Mouse (Mus musculus) heart, adult 9 months (tissue): ENCODE data around the gene Ugt1a8.

Source experiments
- DNase-seq, 2 experiments: peaks; one replicate each; pipeline ENCODE4 v3.0.0; 2022; ENCODE audit warnings: low spot score in 2 of 2

Ugt1a8 gene

DNA sequence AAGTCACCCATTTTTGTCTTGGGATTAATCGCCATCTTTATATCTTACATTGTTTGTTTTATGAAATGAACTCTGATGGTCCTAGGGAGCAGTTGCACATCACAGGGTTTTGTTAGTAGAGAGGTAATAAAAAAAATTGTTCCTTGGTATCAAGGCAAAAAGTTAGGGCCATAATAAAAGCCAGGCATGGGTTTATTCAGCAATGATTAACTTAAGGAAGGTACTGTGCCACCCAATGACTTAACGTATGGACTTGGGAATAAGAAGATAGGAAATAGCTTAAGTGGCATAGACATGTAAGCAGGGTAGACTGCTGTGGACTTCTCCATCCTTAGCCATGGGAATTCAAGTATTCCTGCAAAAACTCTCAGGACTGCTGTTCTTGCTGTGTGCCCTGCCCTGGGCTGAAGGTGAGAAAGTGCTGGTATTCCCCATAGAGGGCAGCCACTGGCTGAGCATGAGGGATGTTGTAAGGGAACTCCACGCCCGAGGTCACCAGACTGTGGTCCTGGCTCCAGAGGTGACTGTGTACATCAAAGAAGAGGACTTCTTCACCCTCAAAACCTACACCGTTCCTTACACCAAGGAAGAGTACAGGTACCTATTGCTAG, 98.8 kb downstream of the Ugt1a8 start:
- no peak for DNase-seq

DNA sequence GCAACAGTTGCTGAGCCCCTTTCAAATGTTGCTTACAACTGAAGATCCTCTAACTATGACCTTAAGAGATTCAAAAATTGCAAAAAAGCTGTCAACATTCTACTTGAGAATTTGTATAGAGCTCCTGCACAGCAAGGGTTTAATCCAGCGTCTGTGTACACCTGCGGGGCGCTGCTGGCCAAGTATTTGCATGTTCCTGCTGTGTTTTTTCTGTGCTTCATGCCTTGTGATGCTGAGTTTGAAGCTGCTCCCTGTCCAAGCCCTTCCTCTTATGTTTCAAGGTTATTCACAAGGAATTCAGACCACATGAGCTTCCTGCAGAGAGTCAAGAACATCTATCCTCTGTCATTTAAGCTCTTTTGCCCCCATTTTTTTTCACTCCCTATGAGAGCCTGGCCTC, 104.5 kb downstream of the Ugt1a8 start:
- DNase-seq, result no peak

DNA sequence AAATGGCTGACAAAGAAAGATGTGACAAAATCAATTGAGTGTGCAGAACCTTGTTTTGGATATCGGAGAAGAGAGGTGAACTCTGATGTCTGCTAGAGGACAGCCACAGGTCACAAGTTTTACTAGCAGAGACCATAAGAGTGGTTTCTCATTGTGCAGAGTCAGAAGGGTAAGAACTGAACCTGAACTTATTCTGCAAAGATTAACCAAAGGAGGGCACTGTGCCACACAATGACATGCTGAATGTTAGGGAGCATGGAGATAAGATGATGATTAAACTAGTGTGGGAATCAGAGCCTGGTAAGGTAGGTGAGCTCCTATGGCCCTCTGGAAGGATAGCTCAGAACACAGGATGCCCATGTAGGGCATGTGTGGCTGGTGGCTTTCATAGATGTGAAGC, 108.1 kb downstream of the Ugt1a8 start:
- no peak for DNase-seq

DNA sequence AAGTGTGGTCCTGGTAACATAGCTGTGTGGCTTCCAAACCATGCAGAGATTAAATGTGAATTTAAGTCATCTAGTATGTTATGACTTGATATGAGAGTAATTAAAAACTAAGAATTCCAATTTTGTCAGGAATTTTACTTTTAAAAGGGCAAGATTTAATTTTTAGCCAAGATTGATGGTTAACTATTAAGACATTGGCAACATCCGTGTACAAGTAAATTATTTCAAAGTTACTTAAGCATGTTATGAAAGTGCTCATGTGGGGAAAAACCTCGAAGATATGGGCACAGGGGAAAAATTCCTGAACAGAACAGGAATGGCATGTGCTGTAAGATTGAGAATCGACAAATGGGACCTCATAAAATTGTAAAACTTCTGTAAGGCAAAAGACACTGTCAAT, 109.8 kb downstream of the Ugt1a8 start:
- DNase-seq, result no peak

DNA sequence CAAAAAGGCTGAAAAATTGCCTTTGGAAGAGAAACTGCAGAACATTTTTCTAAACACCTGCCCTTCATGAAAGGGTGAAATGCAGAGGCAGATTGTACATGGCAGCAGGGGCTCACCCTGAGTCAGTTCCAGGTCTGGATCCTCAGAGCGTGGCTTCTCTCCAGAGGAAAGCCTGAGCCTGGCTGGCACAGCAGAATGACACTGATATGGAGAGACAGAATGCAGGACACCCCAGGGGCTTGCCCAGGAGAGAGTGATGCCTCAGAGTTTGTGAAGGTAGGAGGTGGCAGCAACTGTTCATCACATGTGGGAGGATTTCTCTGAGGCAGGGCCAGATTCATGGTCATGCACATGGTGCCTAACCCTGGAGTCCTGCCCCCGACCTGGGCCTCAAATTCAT, 112.4 kb downstream of the Ugt1a8 start:
- DNase-seq, result no peak

DNA sequence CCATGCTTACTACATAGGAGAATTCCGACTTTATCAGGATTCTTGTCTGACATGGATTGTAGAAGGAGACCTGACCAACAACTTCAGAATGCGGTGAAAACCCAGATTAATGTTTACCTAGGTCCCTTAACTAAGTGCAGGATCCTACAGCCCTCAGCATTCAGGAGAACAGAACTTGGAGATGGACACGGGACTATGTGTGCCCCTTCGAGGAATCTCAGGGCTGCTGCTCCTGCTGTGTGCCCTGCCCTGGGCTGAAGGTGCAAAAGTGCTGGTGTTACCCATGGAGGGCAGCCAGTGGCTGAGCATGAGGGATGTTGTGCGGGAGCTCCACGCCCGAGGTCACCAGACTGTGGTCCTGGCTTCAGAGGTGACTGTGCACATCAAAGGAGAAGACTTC, 112.8 kb downstream of the Ugt1a8 start, which contains the start of gene Ugt1a2:
TSS of gene Ugt1a2 (plus strand) at position 146 of the 400 bp plus-strand sequence.
- no peak for DNase-seq

DNA sequence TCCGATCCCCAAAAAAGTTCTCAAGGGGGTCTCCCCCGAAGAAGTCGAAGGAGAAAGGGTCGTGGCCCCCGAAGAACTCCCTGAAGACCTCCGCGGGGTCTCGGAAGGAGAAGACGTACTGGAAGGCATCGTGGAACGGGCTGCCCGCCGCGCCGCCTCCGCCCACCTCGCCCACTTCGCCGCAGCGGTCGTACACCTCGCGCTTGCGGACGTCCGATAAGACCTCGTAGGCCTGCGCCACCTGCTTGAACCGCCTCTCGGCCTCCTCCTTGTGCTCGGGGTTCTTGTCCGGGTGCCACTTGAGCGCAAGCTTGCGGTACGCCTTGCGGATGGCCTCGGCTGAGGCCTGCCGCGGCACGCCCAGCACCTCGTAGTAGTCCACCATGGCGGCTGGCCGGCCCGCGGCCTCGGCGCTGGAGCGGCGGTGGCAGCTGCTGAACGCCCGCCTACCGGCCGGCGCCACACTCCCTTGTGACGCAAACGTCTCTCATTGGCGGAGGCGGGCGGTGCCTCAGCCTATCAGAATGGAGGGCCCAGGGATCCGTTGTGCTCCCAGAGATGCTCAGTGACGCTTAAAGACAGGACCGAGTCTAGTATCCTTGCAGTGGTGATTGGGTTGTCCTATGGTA, 117.8 kb downstream of the Ugt1a8 start, which contains the start of gene Dnajb3:
TSS of gene Dnajb3 (minus strand) at position 489 of the 629 bp plus-strand sequence.
- DNase-seq, result peak; percentile 26 to 53

DNA sequence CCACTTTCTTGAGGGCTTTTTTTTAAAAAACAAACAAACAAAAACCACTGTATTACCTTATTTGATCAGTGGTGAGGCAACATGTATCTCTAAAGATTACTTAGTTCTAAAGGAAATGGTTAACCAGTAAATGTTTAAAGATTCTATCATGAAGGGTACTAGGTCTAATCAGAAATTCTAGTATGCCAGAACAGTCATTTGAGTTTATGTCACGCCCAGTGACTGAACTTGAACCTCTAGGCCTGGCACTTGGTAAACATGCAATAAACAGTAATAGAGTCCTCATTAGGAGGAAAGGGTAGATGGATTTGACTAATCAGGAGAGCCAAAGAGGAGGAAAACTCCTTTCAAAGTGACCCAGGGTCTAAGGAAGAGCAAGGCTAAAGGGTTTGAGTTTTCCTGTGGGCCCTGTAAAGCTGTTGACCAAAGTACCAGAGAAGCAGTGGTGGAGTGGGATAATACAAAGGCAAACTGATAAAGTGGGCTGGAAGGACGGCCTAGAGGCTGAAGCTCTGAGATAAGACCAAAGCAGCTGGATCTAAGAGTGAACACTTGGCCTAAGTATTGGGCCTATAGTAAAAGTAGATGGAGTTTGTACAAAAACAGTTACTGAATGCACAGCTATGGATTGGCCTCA, 119.3 kb downstream of the Ugt1a8 start:
- no peak for DNase-seq

DNA sequence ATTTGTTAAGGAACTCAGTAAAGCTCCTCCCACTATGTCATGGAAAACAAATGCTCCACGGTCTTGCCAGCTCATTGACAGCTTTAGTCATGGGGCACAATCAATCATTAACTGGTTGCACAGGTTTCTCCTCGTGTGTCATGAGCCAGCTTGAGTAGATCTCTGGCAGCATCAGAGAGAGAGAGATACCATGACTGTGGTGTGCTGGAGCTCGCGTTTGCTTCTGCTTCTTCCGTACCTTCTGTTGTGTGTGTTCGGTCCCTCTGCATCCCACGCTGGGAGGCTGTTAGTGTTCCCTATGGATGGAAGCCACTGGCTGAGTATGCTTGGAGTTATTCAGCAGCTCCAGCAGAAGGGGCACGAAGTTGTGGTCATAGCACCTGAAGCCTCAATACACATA, 124.2 kb downstream of the Ugt1a8 start, which contains the start of gene Ugt1a1:
TSS of gene Ugt1a1 (plus strand) at position 148 of the 400 bp plus-strand sequence.
- DNase-seq, result peak; percentile 1 to 2

DNA sequence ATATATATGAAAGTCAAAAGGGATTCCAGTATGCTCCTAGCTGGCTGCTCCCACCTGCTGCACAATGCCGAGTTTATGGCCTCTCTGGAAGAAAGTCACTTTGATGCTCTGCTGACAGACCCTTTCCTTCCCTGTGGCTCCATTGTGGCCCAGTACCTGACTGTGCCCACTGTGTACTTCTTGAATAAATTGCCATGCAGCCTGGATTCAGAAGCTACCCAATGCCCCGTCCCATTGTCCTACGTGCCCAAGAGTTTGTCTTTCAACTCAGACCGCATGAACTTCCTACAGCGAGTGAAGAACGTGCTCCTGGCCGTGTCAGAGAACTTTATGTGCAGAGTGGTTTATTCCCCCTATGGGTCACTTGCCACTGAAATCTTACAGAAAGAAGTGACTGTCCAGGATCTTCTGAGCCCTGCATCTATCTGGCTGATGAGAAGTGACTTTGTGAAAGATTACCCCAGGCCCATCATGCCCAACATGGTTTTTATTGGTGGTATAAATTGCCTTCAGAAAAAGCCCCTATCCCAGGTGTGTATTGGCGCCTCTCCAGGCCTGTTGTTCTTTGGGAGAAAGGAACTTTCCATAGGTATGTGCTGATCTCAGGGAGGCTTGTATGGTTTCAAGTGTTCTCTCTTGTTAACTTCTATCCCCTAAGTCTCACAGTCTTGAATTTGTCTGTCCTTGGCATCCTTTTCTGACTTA, 124.9 kb downstream of the Ugt1a8 start:
- DNase-seq, result peak; percentile 3 to 6

DNA sequence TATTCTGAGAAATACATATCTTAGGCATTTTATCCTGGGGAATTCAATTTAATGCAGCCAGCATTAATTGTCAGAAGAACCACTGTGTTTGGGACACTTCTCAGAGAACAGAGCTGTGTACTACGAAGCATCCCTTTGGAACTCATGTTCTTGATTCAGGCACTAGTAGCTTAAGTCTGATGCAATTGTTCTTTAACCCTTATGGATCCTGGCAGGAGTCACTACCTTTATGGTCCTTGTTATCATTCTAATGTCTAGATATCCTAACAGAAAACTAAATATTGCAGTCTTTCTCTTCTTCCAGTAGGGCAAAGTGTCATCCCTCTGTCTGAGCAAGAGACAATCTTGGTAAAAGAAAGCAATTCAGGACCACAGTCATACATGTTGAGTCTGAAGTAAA, 125.4 kb downstream of the Ugt1a8 start:
- DNase-seq, result peak; percentile 5

DNA sequence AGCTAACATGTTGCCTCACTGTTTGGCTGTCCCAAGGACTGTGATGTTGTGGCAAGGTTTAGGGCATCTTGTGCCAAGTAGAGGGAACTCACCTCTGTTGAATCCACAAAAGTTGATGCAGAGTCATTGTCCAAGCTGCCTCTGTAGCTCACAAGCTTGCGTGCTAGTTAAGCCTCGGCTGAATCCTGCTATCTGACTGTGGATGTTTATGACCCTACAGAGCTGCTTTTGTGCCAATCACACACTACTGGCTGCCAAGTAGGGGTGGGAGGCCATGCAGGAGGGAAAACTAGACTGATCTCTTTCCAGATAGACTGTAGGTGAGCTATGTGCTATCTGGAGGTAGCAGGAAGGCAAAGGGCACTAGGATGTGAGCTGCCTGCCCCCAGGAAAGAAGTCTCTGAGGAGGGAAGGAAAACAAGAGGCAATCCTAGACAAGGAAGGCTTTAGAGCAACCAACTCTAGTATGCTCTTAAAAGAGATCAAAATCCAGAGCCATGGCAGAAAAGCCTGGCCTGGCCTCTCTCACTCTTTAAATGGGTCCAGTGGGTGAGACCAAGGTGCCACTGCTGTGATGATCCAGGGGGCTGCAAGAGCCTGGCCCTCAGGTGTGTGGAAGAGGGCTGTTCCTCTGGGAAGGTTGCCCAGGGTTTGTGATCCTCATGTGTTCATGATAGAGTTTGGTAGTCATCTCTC, 126.3 kb downstream of the Ugt1a8 start:
- DNase-seq, result peak; percentile 7 to 8

DNA sequence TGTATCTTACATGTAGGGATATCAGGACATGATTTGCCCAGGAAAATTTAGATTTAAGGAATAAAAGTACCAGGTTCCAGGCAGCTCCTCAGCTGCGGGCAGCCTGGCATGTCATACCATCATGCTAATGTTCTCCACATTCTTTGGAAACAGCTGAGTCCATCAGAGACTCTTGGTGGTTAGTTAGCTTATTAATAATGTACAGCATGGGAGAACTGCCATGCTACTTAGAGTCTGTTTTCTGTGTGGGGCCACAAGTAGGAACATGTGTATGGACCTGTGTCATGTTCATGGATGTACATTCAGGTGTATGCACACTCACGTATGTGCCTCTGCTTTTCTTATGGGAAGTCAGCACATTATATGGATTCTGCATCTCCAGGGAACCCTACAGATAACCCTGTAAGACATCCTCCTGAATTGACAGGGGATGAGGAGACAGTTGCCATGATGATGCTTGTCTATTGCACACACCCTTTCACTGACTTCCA, 126.9 kb downstream of the Ugt1a8 start:
- peak; percentile 10 to 12 for DNase-seq

DNA sequence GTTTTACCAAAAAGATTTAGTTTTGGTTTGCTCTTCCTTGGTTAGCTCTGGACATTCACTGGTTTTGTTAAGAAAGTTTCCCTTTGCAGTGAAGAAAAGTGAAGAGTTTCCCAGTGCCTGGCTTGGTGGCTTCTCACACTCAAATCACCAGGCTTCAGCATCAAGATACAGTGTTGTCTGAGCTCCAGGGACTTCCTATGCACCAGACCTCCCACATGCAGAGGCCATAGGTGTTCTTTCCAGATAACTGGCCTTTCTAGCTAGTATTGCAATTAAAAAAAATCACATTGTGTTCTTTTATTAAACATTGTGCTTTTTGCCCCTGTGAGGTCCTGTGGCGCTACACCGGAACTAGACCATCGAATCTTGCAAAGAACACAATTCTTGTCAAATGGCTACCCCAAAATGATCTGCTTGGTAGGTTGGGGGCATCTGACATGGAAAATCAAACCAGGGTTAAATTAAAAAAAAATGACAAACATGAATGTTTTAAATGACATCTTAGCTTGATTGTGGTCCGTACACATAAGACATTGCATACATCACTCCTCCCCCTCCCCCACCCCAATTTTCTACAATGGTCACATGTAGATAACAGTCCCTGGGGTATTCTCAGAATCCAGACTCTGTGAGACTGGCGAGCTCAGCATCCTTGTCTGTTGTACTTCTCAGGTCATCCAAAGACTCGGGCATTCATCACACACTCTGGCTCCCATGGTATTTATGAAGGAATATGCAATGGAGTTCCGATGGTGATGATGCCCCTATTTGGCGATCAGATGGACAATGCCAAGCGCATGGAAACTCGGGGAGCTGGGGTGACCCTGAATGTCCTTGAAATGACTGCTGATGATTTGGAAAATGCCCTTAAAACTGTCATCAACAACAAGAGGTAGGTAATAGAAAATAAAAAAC, 128.1 kb downstream of the Ugt1a8 start:
- DNase-seq, result peak; percentile 3 to 4

DNA sequence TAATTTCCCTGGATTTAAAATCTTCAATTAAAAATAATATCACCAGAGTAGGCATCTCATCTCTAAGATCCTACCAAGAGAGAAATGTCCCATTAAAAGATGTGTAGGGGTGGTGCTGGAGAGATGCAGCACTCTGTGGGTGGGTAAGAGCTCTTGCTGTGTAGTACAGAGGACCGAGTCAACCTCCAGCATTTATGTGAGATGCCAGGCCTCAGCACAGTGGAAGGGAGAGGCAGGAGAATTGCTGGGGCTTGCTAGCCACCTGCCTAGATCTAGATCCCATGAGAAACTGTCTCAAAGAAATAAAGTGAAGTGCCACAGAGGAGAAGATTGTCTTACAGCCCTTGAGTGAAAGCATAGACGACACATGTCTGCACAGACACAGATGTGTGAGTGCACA, 128.9 kb downstream of the Ugt1a8 start:
- no peak for DNase-seq

DNA sequence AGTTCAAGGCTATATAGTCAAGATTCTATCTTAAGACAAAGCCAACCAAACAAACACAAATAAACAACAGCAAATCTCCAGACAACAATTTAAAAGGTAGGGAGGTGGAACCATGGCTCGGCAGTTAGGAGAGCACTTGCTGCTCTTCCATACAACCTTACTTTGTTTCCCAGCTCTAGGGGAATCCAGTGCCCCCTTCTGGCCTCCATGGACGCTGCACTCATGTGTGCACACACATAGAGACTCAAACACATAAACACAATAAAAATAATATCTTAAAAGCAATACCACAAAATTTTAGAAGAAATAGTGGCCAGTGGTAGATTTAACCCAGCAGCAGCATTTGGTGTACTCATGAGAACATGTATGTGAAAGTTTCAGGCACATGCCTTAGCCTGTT, 129.5 kb downstream of the Ugt1a8 start:
- DNase-seq, result peak; percentile 5 to 12

DNA sequence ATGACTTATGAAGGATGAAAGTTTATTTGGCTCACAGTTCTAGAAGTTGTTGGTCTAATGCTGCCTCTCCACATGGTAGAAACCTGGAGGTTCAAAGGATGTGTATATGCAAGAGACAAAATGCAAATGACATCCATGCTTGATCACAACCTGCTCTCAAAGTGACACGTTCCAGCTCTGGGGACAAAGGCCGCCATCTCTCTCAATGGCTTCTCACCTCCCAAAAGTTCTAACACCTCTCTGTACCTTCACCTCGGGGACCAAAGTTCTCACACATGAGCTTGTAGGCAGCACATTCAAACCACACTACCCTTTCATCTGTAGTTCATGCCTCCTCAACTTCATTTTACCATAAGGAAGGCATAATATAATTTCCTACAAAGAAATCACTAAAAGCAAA, 130.0 kb downstream of the Ugt1a8 start:
- DNase-seq, result peak in 1 of 2 experiments; percentile 2

DNA sequence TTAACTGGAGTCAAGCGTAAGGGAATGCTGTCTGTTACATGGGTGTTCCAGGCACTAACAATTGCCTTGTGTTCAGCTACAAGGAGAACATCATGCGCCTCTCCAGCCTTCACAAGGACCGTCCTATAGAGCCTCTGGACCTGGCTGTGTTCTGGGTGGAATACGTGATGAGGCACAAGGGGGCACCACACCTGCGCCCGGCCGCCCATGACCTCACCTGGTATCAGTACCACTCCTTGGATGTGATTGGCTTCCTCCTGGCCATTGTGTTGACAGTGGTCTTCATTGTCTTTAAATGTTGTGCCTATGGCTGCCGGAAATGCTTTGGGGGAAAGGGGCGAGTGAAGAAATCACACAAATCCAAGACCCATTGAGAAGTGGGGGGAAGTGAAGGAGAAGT, 130.4 kb downstream of the Ugt1a8 start:
- DNase-seq, result peak; percentile 6 to 15

DNA sequence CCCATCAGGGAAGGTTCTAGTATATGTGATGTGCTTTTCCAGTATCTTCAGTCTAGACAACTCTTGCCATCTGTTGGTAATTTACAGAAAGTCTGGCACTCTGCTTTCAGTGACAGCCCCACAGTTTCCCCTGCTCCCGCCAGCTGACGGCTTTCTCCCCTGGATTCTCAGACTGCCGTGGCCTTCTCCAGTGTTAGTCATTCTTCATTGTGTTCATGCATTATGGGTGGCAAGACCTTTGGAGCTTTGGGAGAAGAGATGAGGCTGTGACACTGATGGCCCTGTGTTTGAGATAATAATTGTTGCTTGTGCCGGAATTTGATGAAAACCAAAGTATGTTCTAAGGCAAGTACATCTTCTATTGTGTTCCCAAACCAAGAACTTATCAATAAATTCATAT, 131.0 kb downstream of the Ugt1a8 start:
- DNase-seq, result peak in 1 of 2 experiments; percentile 4

DNA sequence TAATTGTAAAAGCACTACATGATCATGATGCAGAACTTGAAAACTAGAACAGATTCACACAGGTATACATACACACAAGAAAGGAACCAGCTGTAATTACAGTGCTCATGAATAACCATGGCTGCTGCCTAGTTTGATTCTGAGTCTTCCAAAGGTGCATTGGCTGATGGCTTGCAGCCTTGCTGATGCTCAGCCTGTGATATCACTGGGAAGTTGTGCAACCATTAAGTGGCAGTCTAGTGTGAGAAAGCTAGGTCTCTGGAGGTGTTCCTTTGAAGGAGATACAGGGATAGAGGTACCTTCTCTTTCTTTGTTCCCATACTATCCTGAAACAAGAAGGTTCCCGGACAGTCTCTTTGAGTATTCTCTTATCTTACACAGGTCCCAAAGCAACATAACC, 131.4 kb downstream of the Ugt1a8 start:
- peak; percentile 4 to 12 for DNase-seq
